9 mouse cellular contexts compared by ENCODE assay signal in the genomic region with DNA sequence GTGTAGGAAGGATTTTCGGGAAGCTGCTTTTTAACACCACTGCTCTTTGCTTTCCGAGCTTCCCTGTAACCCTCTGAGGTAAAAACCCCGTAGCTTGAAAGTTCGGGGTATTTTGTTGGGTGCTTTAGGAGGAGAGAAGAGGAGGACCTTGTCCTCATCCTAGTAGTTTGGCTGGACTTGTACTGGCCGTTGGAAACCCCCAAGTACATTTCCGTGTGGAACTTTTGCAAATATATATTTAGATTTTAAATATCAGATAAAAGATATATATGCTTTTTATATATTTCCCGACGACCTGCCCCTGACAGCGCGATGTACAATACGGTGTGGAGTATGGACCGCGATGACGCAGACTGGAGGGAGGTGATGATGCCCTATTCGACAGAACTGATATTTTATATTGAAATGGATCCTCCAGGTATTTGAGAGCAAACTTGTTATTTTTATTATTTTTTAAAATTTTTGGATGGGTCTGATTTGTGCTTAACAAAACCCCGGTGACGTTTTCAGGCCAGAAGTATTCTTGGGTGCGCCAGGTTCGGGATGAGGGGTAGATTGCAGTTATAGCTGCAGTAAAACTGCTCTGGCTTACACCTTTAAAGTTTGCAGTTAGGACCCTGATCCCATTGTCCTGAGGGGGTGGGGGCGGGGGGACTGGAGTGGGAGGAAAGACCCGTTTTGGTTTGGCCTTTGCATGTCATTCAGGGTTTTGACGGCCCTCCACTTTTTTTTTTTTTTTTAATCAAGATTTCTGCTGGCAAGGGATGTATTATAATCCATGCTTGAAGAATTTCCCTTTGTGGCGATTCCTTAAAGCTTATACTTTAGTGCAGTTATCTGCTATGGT. TPM values are rescaled to one million over a fixed set of nuclear protein-coding genes. Genes with fewer than 3 reads are reported as not detected.
DNase-seq lines count a peak whose midpoint lies in the region; ATAC-seq lines count a peak whose summit lies in the region.
"Had no signal": no experiment of that assay in that cellular context is flagged by ENCODE, and none has a peak within 500 bp of the region (broad histone marks: within the 10 kb centered on the region; RNA-seq: fewer than 3 reads in every experiment).

No protein-coding gene starts in this region.

- H3K4me3 ChIP-seq in forebrain, embryonic 14.5 days (ENCODE audit: low read depth, low read length): peak overlapping the region; percentile 73
- H3K4me3 ChIP-seq in intestine, embryonic 16.5 days (ENCODE audit: low read length): peak overlapping the region; percentile 86
- H3K4me3 ChIP-seq in liver, embryonic 12.5 days: peak overlapping the region; percentile 71
- peak overlapping the region; percentile 75 for H3K4me3 ChIP-seq in neural tube, embryonic 14.5 days (ENCODE audit: low read depth, low read length)

- WGBS in forebrain, embryonic 14.5 days: under 1% methylated on average over 23 of the region's 23 CpGs
- WGBS in intestine, embryonic 16.5 days: under 1% methylated on average over 23 of the region's 23 CpGs
- WGBS in liver, embryonic 12.5 days (ENCODE audit: insufficient replicate concordance): 2% methylated on average over 23 of the region's 23 CpGs
- under 1% methylated on average over 23 of the region's 23 CpGs for WGBS in neural tube, embryonic 14.5 days

- peak overlapping the region; percentile 98 for H3K9ac ChIP-seq in forebrain, embryonic 14.5 days (ENCODE audit: low read length)
- H3K9ac ChIP-seq in intestine, embryonic 16.5 days (ENCODE audit: low read depth, low read length): peak overlapping the region; percentile 85
- peak overlapping the region; percentile 86 for H3K9ac ChIP-seq in liver, embryonic 12.5 days
- H3K9ac ChIP-seq in neural tube, embryonic 14.5 days (replicated peaks; ENCODE audit: low read depth, low read length): peak overlapping the region; percentile 94

- H3K4me2 ChIP-seq in forebrain, embryonic 14.5 days (ENCODE audit: low read length): peak overlapping the region; percentile 53
- H3K4me2 ChIP-seq in intestine, embryonic 16.5 days (ENCODE audit: low read depth, low read length): peak overlapping the region; percentile 63
- H3K4me2 ChIP-seq in liver, embryonic 12.5 days: peak overlapping the region; percentile 96
- peak overlapping the region; percentile 54 for H3K4me2 ChIP-seq in neural tube, embryonic 14.5 days (ENCODE audit: low read depth, low read length)

- no peaks in the 10 kb centered on the region for H3K9me3 ChIP-seq in forebrain, embryonic 14.5 days (replicated peaks; ENCODE audit: control insufficient read depth, low read length)
- H3K9me3 ChIP-seq in intestine, embryonic 16.5 days (ENCODE audit: control insufficient read depth, low read length): no peaks in the 10 kb centered on the region
- no peaks in the 10 kb centered on the region for H3K9me3 ChIP-seq in liver, embryonic 12.5 days (replicated peaks)
- no peaks in the 10 kb centered on the region for H3K9me3 ChIP-seq in neural tube, embryonic 14.5 days (ENCODE audit: control insufficient read depth, low read length)

- no peak for ATAC-seq in forebrain, embryonic 14.5 days
- ATAC-seq in intestine, embryonic 16.5 days: no peak
- no peak for ATAC-seq in liver, embryonic 12.5 days
- no peak for ATAC-seq in neural tube, embryonic 14.5 days (ENCODE audit: low read depth)
- ATAC-seq in granulocyte monocyte progenitor cell, adult 5-6 weeks (replicated peaks; ENCODE audit: poor library complexity, severe bottlenecking): no peak

- H3K36me3 ChIP-seq in forebrain, embryonic 14.5 days (ENCODE audit: control insufficient read depth, insufficient read depth, low read length): no peaks in the 10 kb centered on the region
- no peaks in the 10 kb centered on the region for H3K36me3 ChIP-seq in intestine, embryonic 16.5 days (ENCODE audit: control insufficient read depth, insufficient read depth, low read length)
- H3K36me3 ChIP-seq in liver, embryonic 12.5 days: no peaks in the 10 kb centered on the region
- H3K36me3 ChIP-seq in neural tube, embryonic 14.5 days (ENCODE audit: control insufficient read depth, insufficient read depth, low read length): no peaks in the 10 kb centered on the region

- peaks cover 10% of the 10 kb centered on the region for H3K4me1 ChIP-seq in forebrain, embryonic 14.5 days (ENCODE audit: control insufficient read depth, insufficient read depth, low read length)
- H3K4me1 ChIP-seq in intestine, embryonic 16.5 days (ENCODE audit: control insufficient read depth, insufficient read depth, low read length): 0 out of 2 replicates have a peak, but pooled peaks cover 3% of the 10 kb centered on the region
- H3K4me1 ChIP-seq in liver, embryonic 12.5 days: peaks cover 18% of the 10 kb centered on the region
- H3K4me1 ChIP-seq in neural tube, embryonic 14.5 days (ENCODE audit: control insufficient read depth, insufficient read depth, low read length): peaks cover 3% of the 10 kb centered on the region; the same call in 1 of the 2 replicates

- no peaks in the 10 kb centered on the region for H3K27me3 ChIP-seq in forebrain, embryonic 14.5 days (replicated peaks; ENCODE audit: control insufficient read depth, insufficient read depth, low read length)
- H3K27me3 ChIP-seq in intestine, embryonic 16.5 days (replicated peaks; ENCODE audit: control insufficient read depth, insufficient read depth, low read length): no peaks in the 10 kb centered on the region
- peaks cover 11% of the 10 kb centered on the region; the same call in 1 of the 2 replicates for H3K27me3 ChIP-seq in liver, embryonic 12.5 days (replicated peaks)
- H3K27me3 ChIP-seq in neural tube, embryonic 14.5 days (ENCODE audit: control insufficient read depth, insufficient read depth, low read length): no peaks in the 10 kb centered on the region

- DNase-seq in thymus, postnatal 0 days (ENCODE audit: low spot score): peak; percentile 7
- no peak for DNase-seq in thymus, adult 18-20 months
- peak; percentile 15 for DNase-seq in c-Kit-positive CD71-positive TER-119-negative erythroid progenitor cells, embryonic 14.5 days (ENCODE audit: low read depth)
- peak; percentile 46 for DNase-seq in forebrain, embryonic 14.5 days (ENCODE audit: low spot score)

- H3K27ac ChIP-seq in forebrain, embryonic 14.5 days (ENCODE audit: low read depth, low read length): peak overlapping the region; percentile 100
- H3K27ac ChIP-seq in intestine, embryonic 16.5 days (ENCODE audit: low read length): peak overlapping the region; percentile 94
- peak overlapping the region; percentile 87 for H3K27ac ChIP-seq in liver, embryonic 12.5 days
- peak overlapping the region; percentile 98 for H3K27ac ChIP-seq in neural tube, embryonic 14.5 days (ENCODE audit: low read depth, low read length)

RNA-seq across cellular contexts. Expression of a gene that starts 0.8 kb away (rescaled TPM):
- 4.2 and 4.7 TPM in 2 replicates for polyA plus RNA-seq in thymus, postnatal 0 days (2015; fragmentation: Nextera tagmentation; extraction: Ambion mirVana)
- 71.4 and 93.5 TPM in 2 replicates for polyA plus RNA-seq in forebrain, embryonic 14.5 days (2014; fragmentation: Nextera tagmentation; extraction: Ambion mirVana)
- polyA plus RNA-seq in intestine, embryonic 16.5 days (2015; fragmentation: Nextera tagmentation; extraction: Ambion mirVana): 4.4 and 4.8 TPM in 2 replicates
- 2.2 and 2.7 TPM in 2 replicates for polyA plus RNA-seq in liver, embryonic 12.5 days (2016; fragmentation: Nextera tagmentation; extraction: Ambion mirVana)
- polyA plus RNA-seq in neural tube, embryonic 14.5 days (2014; fragmentation: Nextera tagmentation; extraction: Ambion mirVana): 66.8 and 80.3 TPM in 2 replicates
- 0.39 TPM in 1 of 2 replicates, not detected in the other for total RNA-seq in granulocyte monocyte progenitor cell, adult 5-6 weeks (2014; fragmentation: Nextera tagmentation)
- total RNA-seq in granulocyte monocyte progenitor cell, adult 5-6 weeks (2017): 0.30 TPM in 1 of 2 replicates, not detected in the other

RNA-seq across cellular contexts. Expression of a gene that starts 49.0 kb away (rescaled TPM):
- polyA plus RNA-seq in thymus, postnatal 0 days (2015; fragmentation: Nextera tagmentation; extraction: Ambion mirVana): not detected in 2 replicates
- not detected in 2 replicates for polyA plus RNA-seq in forebrain, embryonic 14.5 days (2014; fragmentation: Nextera tagmentation; extraction: Ambion mirVana)
- polyA plus RNA-seq in intestine, embryonic 16.5 days (2015; fragmentation: Nextera tagmentation; extraction: Ambion mirVana): not detected in 2 replicates
- polyA plus RNA-seq in liver, embryonic 12.5 days (2016; fragmentation: Nextera tagmentation; extraction: Ambion mirVana): not detected in 2 replicates
- polyA plus RNA-seq in neural tube, embryonic 14.5 days (2014; fragmentation: Nextera tagmentation; extraction: Ambion mirVana): not detected in 2 replicates
- total RNA-seq in granulocyte monocyte progenitor cell, adult 5-6 weeks (2014; fragmentation: Nextera tagmentation): not detected in 2 replicates
- 0.26 TPM in 2 replicates for total RNA-seq in granulocyte monocyte progenitor cell, adult 5-6 weeks (2017)
- polyA plus RNA-seq: gonadal fat pad, adult 2 months had no signal

RNA-seq across cellular contexts. Expression of a gene that starts 49.0 kb away (rescaled TPM):
- polyA plus RNA-seq in thymus, postnatal 0 days (2015; fragmentation: Nextera tagmentation; extraction: Ambion mirVana): not detected in 2 replicates
- polyA plus RNA-seq in forebrain, embryonic 14.5 days (2014; fragmentation: Nextera tagmentation; extraction: Ambion mirVana): not detected in 2 replicates
- not detected in 2 replicates for polyA plus RNA-seq in intestine, embryonic 16.5 days (2015; fragmentation: Nextera tagmentation; extraction: Ambion mirVana)
- not detected in 2 replicates for polyA plus RNA-seq in liver, embryonic 12.5 days (2016; fragmentation: Nextera tagmentation; extraction: Ambion mirVana)
- not detected in 2 replicates for polyA plus RNA-seq in neural tube, embryonic 14.5 days (2014; fragmentation: Nextera tagmentation; extraction: Ambion mirVana)
- total RNA-seq in granulocyte monocyte progenitor cell, adult 5-6 weeks (2014; fragmentation: Nextera tagmentation): not detected in 2 replicates
- total RNA-seq in granulocyte monocyte progenitor cell, adult 5-6 weeks (2017): not detected in 2 replicates

RNA-seq across cellular contexts. Expression of a gene that starts 54.8 kb away (rescaled TPM):
- polyA plus RNA-seq in thymus, postnatal 0 days (2015; fragmentation: Nextera tagmentation; extraction: Ambion mirVana): 3.2 and 4.1 TPM in 2 replicates
- polyA plus RNA-seq in forebrain, embryonic 14.5 days (2014; fragmentation: Nextera tagmentation; extraction: Ambion mirVana): not detected in 2 replicates
- 48.9 and 52.5 TPM in 2 replicates for polyA plus RNA-seq in intestine, embryonic 16.5 days (2015; fragmentation: Nextera tagmentation; extraction: Ambion mirVana)
- not detected in 2 replicates for polyA plus RNA-seq in liver, embryonic 12.5 days (2016; fragmentation: Nextera tagmentation; extraction: Ambion mirVana)
- polyA plus RNA-seq in neural tube, embryonic 14.5 days (2014; fragmentation: Nextera tagmentation; extraction: Ambion mirVana): 0.09 TPM in 1 of 2 replicates, not detected in the other
- not detected in 2 replicates for total RNA-seq in granulocyte monocyte progenitor cell, adult 5-6 weeks (2014; fragmentation: Nextera tagmentation)
- total RNA-seq in granulocyte monocyte progenitor cell, adult 5-6 weeks (2017): not detected in 2 replicates

Comparison
In these comparisons a context has a peak if more than half of its experiments do, and no peak if none do; other contexts are left out.
1. DNase-seq: peak in thymus, postnatal 0 days (single experiment), c-Kit-positive CD71-positive TER-119-negative erythroid progenitor cells, embryonic 14.5 days (single experiment) and forebrain, embryonic 14.5 days (single experiment); none in thymus, adult 18-20 months (0 of 2).
2. RNA of a gene that starts 0.8 kb away (polyA plus RNA-seq): 66.8 to 80.3 TPM in neural tube, embryonic 14.5 days and 71.4 to 93.5 TPM in forebrain, embryonic 14.5 days; 4.4 to 4.8 TPM in intestine, embryonic 16.5 days, 4.2 to 4.7 TPM in thymus, postnatal 0 days and 2.2 to 2.7 TPM in liver, embryonic 12.5 days; every median in the first group is over 10 times any median in the second.
3. Peak in every context shown above with its lines, with median percentiles within 50 percentile points of each other: H3K27ac ChIP-seq, H3K4me2 ChIP-seq, H3K4me3 ChIP-seq and H3K9ac ChIP-seq.